Mouse (Mus musculus): ENCODE data around the gene Zfhx3.

The Zfhx3 gene

GRCm38 (mm10) chr8:108362421-108362820 lies 420.0 kb downstream of the Zfhx3 start:
- DNase-seq (ENCODE audit: low spot score): no peak

GRCm38 (mm10) chr8:108363435-108363834 lies 421.0 kb downstream of the Zfhx3 start:
- no peak for DNase-seq (ENCODE audit: low spot score)

- no peak for DNase-seq (ENCODE audit: low spot score)
Observed at GRCm38 (mm10) chr8:108363856-108364255, 421.4 kb downstream of the Zfhx3 start.

- no peak for DNase-seq (ENCODE audit: low spot score)
Observed at GRCm38 (mm10) chr8:108369081-108369480, 426.6 kb downstream of the Zfhx3 start.

GRCm38 (mm10) chr8:108370731-108371130 lies 428.3 kb downstream of the Zfhx3 start:
- DNase-seq (ENCODE audit: low spot score): no peak

- DNase-seq (ENCODE audit: low spot score): no peak
Observed at GRCm38 (mm10) chr8:108373046-108373445, 430.6 kb downstream of the Zfhx3 start.

- DNase-seq (ENCODE audit: low spot score): no peak
Observed at GRCm38 (mm10) chr8:108378036-108378435, 435.6 kb downstream of the Zfhx3 start.

GRCm38 (mm10) chr8:108383121-108383520 lies 440.7 kb downstream of the Zfhx3 start:
- DNase-seq (ENCODE audit: low spot score): no peak

- DNase-seq (ENCODE audit: low spot score): no peak
Observed at GRCm38 (mm10) chr8:108387160-108387912, 444.9 kb downstream of the Zfhx3 start.

GRCm38 (mm10) chr8:108387913-108388274 lies 445.4 kb downstream of the Zfhx3 start:
- no peak for DNase-seq (ENCODE audit: low spot score)

- DNase-seq (ENCODE audit: low spot score): no peak
Observed at GRCm38 (mm10) chr8:108392909-108393308, 450.5 kb downstream of the Zfhx3 start.

GRCm38 (mm10) chr8:108402149-108402548 lies 459.7 kb downstream of the Zfhx3 start:
- no peak for DNase-seq (ENCODE audit: low spot score)

GRCm38 (mm10) chr8:108406716-108407494 lies 464.5 kb downstream of the Zfhx3 start:
- DNase-seq (ENCODE audit: low spot score): no peak

GRCm38 (mm10) chr8:108419162-108419844 lies 476.9 kb downstream of the Zfhx3 start:
- no peak for DNase-seq (ENCODE audit: low spot score)

- no peak for DNase-seq (ENCODE audit: low spot score)
Observed at GRCm38 (mm10) chr8:108422521-108422920, 480.1 kb downstream of the Zfhx3 start.

GRCm38 (mm10) chr8:108424337-108424736 lies 481.9 kb downstream of the Zfhx3 start:
- DNase-seq (ENCODE audit: low spot score): no peak

GRCm38 (mm10) chr8:108433321-108433720 lies 490.9 kb downstream of the Zfhx3 start:
- DNase-seq (ENCODE audit: low spot score): no peak

GRCm38 (mm10) chr8:108434510-108434909 lies 492.1 kb downstream of the Zfhx3 start:
- DNase-seq (ENCODE audit: low spot score): no peak

GRCm38 (mm10) chr8:108436336-108436735 lies 493.9 kb downstream of the Zfhx3 start:
- DNase-seq (ENCODE audit: low spot score): no peak

- no peak for DNase-seq (ENCODE audit: low spot score)
Observed at GRCm38 (mm10) chr8:108437316-108437830, 494.9 kb downstream of the Zfhx3 start.

GRCm38 (mm10) chr8:108440476-108440875 lies 498.0 kb downstream of the Zfhx3 start:
- DNase-seq (ENCODE audit: low spot score): no peak

- no peak for DNase-seq (ENCODE audit: low spot score)
Observed at GRCm38 (mm10) chr8:108450847-108451246, 508.4 kb downstream of the Zfhx3 start.
